Mouse (Mus musculus) 3T3-L1 (cell line): Measurements from ENCODE around the gene Crisp2.

Source experiments
- DNase-seq: peaks from one replicate; pipeline ENCODE4 v3.0.0-alpha.2; 2015; ENCODE audit warnings: low read depth, low spot score

Crisp2 gene

DNA sequence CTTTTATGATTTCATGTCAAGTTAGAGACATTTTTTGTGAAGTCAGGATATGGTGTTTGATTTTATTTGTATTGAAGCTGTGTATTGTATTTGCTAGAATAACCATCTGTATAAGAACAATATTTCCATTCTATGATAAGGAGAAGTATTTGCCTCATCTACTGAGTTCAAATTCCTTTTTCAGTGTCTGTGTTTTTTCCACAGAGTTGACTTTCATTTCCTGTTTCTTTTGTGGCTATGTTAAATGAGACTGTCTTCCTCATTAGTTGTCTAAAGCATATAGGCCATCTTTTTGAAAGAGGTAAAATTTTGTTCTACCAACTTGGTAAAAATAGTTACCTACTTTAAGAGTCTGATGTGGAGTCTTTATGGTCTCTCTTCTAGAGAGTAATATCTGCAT lies 90.5 kb downstream of the Crisp2 start:
- DNase-seq, result no peak
